Mouse (Mus musculus) gastrocnemius, postnatal 14 days (tissue): ENCODE measurements at regions not wholly inside any gene's neighbourhood (a gene's known extent, or its start where the extent isn't known, plus 50 kb on each side); places are given as distances from the start of the nearest gene placed in this dataset.
A peak's percentile ranks its signal among the peaks of the same experiment; 100 is the strongest.

Source experiments
- DNase-seq: peaks from one replicate; pipeline ENCODE4 v3.0.0; 2021; ENCODE audit warnings: mixed read lengths
- intact Hi-C: fragments of 180-260 bp; cut with DNase I; formaldehyde crosslinking; loops from one replicate; pipeline ENCODE4 v1.15.1; 2025; ENCODE audit warnings: low total_unique reads

- intact Hi-C loops: no loop called here
- DNase-seq: no peak
Measured at GRCm38 (mm10) chr5:111590619-111591081, 143.1 kb upstream of the Gm26897 start.

- DNase-seq: no peak
- intact Hi-C loops: no loop called here
Measured at GRCm38 (mm10) chr5:111592807-111593206, 140.9 kb upstream of the Gm26897 start.

- no peak for DNase-seq
- intact Hi-C loops: no loop called here
Measured at GRCm38 (mm10) chr5:111594111-111594510, 139.6 kb upstream of the Gm26897 start.

DNA sequence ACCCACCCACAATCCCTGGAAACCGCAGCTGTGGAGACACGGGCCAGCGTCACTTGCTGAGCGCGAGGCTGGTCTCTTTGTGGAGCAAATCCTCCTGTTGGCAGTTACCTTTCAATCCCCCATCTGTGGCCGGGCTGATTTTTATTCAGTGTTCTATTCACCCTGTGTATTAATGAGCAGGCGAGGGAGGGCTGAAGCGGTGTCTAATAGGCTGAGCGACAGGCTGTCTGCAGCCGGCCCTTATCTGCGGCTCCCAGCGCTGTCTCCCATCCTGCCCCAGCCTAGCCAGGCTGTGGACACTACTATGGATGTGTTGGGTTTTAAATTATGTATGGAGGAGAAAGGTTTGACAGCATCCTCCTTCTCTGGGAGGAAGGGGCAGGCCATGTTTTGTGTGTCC lies 138.3 kb upstream of the Gm26897 start:
- intact Hi-C loops: no loop called here
- DNase-seq: no peak

DNA sequence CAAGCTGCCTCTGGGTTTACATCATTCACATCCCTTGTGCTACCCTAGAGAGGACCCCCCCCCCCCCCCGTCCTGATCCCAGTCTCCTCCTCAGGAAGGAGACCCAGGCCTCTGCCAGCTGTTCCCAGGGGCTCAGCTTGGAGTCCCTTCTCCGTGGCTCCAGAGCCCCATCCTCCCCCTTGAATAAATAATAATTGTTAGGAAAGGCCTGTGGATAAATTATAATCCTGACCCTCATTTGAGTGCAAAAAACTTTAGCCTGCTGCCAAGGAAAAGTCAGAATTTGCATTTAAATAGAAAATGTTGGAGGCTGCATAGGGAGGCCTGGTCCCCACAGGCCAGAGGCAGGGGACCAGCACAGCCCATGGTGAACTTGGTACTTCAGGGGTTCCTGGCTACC lies 136.0 kb upstream of the Gm26897 start:
- DNase-seq: no peak
- intact Hi-C loops: no loop called here

DNA sequence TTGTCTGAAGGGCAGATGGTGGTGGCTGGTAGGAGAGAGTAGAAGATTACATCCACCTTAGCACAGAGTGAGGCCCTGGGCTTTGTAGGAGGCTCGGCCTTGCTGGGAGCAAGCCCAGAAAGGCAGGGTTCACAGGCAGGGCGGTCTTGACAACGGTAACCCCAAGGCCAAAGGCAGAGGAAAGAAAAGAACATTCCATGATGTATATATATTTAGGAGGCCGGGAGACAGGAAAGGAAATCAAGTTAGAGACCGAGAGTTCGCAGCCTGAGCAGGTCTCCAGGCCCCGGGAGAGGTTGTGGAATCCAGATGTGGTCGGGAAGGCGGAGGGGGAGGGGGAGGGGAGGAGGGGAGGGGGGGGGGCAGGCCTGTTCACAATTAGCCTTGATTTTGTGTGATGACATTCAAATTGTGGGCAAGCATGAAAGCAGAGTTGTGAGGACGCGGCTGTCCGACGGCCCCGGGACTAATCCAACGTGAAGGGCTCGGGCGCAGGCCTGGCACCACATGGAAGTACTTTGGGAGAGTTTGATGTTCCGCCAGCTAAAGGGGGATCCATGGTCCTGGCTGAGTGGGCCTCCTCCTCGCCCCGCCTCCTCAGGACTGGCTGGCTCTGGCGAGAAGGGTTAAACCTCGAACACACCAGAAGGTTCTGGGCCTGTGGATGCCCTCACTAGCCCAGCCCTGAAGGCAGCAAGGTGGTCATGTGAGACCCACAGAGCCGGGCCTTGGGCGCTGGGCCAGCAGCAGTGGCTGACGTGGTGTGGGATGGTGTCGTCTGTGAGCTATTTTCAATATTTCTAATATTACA lies 131.8 kb upstream of the Gm26897 start:
- peak; percentile 75 for DNase-seq
- intact Hi-C loops: no loop called here

GRCm38 (mm10) chr5:111613687-111614086 lies 120.0 kb upstream of the Gm26897 start:
- DNase-seq: no peak
- intact Hi-C loops: no loop called here

DNA sequence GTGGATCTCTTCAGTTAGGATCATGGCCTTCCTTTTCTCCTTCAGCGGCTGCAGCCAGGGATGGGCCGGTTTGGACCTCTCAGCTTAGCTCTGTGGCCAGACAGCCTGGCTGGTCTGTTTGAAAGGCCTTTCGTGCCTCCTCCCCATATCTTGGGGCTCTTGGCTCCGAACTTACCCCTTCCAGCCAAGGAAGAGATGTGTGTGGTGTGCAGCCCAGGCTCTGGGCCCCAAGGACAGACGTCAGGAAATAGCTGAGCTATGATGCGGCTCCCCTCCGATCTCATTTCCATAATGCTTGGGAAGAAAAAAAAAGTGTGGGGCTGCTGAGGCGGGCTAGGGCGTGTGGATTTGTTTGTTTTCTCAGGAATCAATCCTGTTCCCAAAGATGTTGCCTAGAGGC lies 113.8 kb upstream of the Gm26897 start:
- DNase-seq: peak; percentile 80
- intact Hi-C loops: no loop called here

GRCm38 (mm10) chr5:111620626-111621025 lies 113.1 kb upstream of the Gm26897 start:
- peak; percentile 59 for DNase-seq
- intact Hi-C loops: no loop called here

DNA sequence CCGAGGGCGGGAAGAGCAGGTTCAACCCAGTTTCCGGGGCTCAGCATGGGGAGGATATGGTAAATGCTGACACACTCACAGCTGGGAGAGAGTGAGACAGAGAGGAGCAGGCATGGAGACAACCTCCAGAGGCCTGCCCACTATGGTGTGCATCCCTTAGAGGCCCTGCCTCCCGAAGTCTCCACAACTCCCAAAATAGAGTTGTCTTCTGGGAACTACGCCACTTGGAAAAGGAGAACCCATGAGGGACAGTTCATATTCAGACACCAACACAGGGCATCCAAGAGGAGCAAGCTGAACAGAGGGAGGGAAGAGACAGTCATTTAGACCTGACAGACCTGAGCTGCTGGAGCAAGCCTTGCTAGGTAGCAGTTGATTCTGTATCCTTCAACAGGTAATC lies 111.2 kb upstream of the Gm26897 start:
- intact Hi-C loops: no loop called here
- DNase-seq: no peak

DNA sequence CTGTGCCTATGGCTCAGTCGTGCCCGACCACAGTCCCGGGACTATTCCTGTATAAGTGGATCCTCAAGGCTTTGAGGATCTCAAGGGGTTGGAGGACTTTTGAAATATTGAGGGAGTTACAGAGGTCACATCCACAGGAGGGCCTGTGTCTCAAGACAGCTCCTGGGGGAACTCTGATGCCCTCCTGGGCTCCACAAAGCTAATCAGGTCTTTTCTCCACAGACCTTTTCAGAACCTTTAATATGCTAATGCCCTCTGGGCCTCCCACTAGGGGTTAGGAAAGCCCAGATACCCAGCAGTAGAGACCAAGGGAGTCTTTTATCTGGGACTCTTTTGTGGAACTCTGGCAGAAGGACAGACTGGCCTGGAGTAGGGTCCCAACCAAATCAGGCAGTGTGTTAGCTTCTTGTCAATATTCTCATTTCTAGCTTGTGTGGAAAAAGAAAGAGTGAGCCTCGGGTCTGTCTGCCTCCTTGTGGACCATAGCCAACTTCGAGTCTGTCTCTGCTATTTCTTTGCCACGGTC lies 107.4 kb upstream of the Gm26897 start:
- no peak for DNase-seq
- intact Hi-C loops: no loop called here

DNA sequence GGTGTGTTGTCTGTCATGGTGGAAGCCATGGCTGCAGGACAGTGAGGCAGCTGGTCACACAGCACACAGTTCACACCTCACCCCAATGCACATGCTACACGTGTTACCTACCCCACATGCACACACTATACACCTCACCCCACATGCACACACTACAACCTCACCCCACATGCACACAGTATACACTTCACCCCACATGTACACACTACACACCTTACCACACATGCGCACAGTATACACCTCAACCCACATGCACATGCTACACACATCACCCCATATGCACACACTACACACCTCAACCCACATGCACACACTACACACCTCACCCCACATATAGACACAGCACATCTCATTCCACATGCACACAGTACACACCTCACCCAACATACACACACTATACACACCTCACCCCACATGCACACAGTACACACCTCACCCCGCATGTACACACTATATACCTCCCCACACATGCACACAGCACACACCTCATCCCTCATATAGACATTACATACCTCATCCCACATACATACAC lies 103.3 kb upstream of the Gm26897 start:
- intact Hi-C loops: no loop called here
- DNase-seq: no peak

DNA sequence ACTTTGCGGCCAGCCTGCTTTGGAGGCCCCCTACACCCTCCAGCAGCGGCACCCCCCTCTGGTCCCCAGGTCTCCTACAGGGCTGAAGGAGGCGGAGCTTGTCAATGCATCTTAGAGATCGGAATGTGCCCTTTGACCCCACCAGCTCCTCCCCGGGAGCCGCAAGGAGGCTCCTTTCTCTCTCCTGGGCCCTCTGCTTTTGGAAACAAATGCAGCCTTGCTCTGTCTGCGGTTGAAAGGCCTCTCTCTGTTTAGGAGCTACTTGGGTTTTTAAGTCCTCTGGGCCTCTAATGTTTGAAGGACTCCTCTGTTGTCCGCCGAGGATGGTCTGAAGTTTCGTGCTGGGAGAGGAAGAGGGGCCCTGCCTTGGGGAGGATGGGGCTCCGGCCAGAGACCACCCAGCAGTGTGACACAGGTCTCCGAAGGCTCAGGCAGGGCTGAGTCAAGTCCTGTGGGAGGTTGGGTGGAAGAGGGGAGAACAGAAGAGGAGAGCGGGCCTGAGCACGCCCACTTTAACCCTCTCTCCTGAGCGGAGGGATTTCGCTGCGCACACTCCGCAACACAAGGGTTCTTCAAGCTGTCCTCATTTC lies 102.1 kb upstream of the Gm26897 start:
- no peak for DNase-seq
- intact Hi-C loops: no loop called here

GRCm38 (mm10) chr5:111635092-111635491 lies 98.6 kb upstream of the Gm26897 start:
- intact Hi-C loops: no loop called here

DNA sequence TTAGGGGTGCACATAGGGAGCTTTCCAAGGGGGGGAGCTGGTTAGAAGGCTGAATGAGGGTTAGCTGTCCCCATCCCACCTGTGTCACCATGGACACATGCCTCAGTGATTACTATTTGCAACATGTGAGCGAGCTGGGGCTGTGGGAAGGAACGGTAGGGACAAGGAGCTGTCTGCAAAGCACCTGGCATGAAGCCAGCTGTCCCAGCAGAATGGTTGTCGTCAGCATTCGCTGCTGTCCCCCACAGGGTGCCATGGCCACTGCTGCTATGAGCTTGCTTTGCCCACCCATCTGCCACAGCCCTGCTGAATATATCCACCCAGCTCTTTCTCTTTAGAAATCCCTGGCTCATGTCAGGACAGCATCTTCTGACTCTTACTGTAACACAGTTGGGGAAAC lies 96.8 kb upstream of the Gm26897 start:
- DNase-seq: no peak
- intact Hi-C loops: no loop called here

More at GRCm38 (mm10) chr5:111635092-111635491, 98.6 kb upstream of the Gm26897 start:
- no peak for DNase-seq

DNA sequence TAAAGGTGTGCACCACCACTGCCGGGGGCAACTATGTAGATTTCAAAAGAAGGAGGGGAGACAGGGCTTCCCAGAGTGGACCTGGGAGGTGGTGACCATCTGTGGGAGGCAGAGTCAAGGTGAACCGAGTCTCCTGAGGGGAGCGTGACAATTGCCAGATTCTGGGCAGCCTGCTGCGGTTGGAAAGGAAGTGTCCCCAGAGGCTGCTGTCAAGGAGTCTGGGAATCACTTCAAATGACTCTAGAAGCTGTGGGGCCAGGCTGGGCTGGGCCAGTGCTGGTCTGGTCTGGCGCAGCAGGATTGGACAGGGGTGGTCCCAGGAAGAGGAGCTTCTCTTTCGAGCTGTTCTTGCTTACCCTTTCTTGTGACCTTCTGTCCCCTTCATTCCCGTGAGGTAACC lies 95.4 kb upstream of the Gm26897 start:
- no peak for DNase-seq
- intact Hi-C loops: no loop called here

DNA sequence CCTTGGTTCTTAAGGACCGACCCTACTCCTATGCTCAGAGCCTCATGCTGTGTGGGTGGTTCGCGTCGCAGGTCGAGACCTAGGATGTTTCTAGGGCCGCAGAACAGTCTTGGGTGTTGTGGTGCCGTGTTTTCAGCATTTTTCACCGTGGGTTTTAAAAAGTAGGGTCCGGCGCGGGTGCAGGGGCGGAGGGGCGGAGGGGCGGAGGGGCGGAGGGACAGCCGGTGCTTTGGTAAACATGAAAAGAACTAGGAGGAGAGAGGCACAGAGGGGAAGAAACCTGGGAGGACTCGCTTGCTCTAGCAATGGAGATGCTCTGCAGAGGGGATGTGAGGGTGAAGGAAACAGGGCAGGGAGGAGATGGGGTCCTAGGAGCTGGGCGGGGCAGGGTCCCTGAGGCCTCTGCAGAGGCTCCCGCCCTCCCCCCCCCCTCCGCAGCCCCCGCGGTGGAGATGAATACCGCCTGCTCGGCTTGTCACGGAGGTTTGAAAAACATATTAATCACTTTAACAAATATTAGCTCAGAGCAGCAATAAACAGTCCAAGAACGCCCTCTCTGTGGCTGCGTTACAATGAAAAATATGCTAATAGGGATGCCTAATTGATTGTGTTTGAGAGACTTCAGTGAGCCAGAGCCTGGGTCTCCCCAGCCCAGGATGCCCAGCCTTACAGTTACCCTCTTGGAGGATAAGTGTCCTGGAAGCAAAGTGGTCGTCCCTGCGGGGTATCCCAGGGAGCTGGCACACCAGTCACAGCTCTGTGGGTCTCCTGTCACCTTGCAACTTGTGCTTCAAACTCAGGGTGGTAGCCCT lies 94.0 kb upstream of the Gm26897 start:
- intact Hi-C loops: no loop called here
- no peak for DNase-seq

DNA sequence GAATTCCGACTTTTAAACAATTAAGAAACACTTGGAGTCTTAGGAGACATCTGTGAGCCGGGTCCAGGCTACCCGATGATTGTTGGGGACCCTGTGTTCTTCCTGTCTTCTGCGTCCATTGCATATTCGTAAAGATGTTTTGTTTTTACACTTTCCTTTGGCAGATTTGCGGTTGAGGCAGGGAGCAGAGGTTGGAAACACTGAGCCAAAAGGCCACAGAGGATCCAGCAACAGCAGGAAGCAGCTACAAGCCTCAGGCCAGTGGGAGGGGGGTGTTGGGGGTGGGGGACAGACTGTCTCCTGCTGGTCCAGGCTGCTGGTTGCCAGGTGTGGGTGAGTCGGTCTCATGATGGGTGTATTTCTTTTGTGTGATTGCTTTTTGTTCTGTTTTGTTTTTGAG lies 92.7 kb upstream of the Gm26897 start:
- intact Hi-C loops: no loop called here
- DNase-seq: no peak

- intact Hi-C loops: no loop called here
- no peak for DNase-seq
Measured at GRCm38 (mm10) chr5:111641685-111642084, 92.0 kb upstream of the Gm26897 start.

DNA sequence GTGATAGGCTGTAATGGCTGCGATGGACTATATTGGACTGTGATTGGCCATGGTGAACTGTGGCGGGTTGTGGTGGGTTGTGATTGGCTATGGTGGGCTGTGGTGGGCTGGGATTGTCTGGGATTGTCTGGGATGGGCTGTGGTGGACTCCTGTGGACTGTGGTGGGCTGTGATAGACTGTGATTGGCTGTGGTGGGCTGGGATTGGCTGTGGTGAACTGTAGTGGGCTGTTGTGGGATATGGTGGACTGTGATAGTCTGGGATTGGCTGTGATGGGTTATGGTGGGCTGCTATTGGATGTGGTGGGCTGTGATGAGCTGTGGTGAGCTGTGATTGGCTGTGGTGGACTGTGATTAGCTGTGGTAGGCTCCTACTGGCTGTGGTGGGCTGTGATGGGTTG lies 89.6 kb upstream of the Gm26897 start:
- intact Hi-C loops: no loop called here
- no peak for DNase-seq
